Mouse (Mus musculus): ENCODE measurements around the gene Sos2.
A peak's percentile ranks its signal among the peaks of the same experiment; 100 is the strongest.
"Not testable (repeated sequence)": the region's sequence is repeated elsewhere in the genome, so short reads cannot be mapped to it uniquely, and the experiment has no call there.

Sos2 gene

DNA sequence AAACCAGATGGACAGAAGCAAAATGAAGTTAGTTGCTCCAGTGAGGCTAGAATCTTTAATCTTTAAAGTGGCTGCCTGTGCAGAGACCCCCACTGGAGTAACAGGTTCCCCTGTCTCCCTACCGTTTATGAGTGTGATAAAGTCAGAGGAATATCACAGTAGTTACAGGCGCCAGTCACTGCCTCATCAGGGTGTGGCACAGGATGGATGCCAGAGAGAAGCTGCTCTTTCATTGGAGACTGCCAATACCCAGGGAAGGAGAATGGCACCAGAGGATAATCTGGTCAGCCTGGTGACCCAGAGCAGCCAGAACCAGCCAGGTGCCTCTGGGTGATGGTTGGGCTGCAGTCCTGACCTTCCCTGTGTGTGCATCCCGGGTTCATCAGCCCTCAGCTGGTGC lies 113.4 kb downstream of the Sos2 start:
- DNase-seq: no peak

DNA sequence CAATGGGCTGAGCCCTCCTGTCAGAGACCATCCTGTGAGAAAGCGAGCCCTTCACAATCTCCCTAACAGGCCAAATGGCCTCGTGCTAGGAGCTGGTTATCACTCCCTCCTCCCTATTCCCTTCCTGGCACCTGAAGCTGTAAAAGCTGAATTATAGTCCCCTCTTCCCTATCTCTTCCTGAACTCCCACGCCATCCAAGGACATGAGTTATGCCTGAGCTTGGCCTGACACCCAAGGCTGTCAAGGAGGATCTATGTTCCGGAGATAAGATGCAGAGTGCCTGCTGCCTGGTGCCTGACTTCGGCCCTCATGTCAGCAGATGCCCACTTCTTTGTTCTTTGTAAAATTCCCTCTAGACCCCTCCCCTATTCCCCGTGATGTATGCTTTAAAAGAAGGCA lies 120.6 kb downstream of the Sos2 start:
- not testable (repeated sequence) for DNase-seq

DNA sequence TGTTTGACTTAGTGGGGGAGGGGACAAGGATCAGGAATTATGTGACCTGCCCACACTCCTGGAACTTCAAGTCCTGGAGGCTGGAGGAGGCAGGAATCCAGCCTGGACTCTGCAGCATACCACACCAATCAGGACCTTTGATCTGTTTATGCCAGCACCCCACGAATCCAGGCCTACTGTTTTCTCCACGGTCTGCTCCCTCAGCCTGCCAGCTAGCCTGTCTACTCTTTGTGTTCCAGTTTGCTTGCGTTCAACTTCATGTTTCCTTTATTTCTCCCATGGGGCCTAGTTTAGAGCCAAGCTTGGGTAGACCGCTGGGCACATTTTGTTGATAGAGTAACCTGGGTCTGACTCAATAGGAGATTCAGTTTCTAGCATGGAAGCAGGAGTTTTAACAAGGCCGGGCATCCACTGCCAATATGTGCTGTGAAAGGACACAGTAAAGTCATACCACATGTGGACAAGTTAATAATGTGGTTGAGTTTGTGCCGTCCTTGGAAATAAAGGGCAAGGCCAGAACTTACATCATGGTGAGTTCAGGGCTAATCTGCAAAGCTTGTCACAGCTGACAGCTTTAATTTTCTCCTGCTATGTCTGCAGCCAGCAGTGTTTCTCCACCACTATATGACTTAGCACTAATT lies 125.3 kb downstream of the Sos2 start:
- DNase-seq: no peak

DNA sequence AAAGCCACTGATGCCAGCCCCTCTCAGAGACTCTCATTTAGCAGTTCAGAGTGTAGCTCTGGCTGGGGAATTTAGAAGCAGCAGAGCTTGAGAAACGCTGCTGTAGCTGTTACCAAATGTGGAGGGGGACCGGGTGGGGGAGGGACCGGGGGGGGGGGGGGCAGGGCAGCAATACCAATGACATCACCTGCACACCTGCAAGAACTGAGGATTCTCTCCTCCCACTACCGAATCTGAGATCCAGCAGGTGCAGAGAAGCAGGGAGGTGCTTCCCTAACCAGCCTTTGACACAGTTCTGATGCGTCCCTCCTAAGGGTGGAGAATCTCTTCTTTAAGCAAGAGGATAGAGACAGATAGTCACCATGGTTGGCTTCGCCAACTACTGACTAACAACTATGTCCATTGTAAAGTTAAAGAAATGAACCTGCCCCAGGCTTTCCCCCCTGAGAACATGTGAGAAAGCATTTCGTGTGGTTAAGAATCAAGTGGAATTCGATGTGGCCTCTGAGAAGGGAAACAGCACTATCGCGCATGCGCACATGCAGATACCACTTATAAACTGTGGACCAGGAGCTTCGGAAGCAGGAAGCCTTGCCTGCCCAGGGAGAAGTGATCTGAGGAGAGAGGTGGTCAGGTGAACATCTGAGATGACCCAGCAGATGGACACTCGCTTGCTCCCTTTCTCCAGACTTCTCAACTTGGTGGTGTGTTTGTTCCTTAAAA lies 136.0 kb downstream of the Sos2 start:
- DNase-seq: no peak

DNA sequence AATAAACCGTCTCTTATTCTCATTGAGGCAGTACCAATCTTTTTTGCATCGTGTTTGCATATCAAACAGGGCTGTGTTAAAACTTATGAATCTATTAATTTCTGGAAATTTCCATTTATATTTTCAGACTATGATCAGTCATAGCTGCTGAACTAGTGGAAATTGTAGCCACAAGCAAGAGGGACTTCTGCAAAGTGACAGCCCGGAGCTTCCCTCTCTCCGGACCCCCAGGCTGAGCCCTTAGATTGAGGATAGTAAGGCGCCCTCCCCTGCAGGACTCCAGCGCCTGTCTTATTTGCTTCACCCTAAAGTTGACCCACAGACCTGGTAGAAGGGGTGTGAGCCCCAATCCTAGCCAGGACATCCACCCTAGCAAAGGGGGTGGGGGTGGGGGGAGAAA lies 136.7 kb downstream of the Sos2 start:
- no peak for DNase-seq

DNA sequence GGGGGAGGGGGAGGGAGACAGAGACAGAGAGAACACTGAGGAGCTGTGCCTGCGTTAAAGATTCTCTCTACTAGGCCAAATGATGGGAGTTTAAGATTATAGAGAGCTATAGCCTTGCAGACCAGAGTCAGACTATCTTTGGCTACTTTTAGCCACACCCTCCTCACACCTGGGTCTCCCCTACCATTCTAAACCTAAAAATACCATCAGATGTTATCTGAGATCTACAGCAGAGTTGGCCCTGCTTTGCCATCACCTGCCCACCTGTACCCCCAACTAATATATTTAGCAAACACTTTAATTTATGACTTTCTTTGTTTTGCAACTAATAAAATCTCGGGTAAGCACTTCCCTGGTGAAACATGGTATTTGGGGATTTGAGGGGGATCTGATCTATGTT lies 137.1 kb downstream of the Sos2 start:
- DNase-seq: no peak

DNA sequence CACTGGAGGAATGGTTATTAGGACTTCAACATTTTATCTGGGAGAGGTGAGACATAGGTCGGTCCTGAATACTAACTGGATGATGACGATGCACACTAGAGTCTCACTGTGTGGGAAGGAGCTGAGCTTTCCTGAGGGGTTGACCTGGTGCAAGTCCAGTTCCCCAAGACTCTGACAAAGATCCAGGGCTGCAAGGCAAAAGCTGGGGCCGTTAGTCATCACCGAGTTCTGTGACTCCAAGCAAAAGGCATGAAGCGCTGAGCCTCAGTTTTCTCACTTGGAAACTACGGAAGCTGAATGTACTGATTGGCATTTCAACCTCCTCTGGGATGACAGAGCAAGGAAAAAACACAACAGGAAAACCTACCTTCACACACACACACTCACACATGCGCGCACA lies 139.3 kb downstream of the Sos2 start:
- DNase-seq: no peak

DNA sequence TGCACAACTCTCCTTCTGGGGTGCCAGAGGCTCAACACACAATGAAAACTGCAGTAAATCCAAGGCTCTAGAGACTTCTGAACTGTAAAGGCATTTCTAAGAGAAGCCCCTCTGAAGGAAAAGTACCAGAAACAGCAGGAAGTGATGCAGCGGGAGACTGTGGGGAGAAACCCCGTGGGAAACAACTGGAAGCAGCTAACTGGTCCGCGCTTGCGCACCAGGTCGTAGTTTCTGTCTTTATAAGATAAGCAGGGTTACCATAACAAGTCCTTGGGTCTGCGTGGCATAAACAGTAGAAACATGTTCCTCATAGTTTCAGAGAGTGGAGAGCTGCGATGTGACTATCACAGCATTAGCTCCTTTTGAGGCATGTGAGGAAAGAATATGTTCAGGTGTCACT lies 140.0 kb downstream of the Sos2 start:
- DNase-seq: no peak

DNA sequence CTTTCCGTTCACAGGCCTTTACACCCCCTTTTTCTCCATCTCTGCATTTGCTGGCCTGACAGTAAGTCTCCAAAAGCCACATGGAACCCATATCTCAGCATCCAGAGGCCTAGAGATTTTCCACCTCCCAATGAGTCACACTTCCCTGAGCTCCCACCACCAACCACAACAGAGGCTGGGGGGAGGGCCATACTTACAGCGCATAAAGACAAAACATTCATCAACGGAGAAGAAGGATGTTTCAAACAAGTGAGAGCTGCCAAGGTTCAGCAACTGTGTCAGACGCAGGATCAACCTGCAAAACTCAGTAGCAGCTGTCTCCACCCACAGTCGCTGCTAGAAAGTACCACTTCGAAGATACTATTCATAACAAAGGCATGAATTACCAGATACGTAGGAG lies 142.3 kb downstream of the Sos2 start:
- no peak for DNase-seq

DNA sequence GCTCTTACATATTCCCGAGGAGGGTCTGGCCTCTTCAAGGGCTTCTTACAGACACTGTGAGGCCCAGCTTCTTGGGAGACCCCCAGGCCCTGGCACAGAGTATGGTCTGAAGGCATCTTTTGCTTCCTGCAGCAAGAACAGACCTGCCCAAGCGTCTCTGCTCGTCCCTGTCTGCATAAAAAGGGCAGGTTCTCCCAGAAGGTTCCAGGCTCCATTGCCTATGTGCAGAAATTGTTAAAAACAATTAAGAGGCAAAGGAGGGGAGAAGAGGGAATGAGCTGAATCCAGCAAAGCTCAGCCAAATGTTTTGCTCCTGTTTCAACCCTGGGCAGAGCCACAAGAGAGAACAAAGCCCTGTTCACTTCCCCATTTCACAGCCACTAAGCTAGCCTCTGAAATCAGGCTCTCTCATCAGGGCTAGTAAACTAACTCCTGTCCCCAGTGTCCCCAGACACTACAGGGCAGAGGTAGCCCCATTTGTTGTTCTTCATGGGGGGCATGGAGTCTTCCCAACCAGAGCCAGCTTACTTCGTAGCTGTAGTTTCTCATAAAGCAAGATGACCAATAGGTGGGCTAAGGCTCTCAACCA lies 143.2 kb downstream of the Sos2 start:
- no peak for DNase-seq

DNA sequence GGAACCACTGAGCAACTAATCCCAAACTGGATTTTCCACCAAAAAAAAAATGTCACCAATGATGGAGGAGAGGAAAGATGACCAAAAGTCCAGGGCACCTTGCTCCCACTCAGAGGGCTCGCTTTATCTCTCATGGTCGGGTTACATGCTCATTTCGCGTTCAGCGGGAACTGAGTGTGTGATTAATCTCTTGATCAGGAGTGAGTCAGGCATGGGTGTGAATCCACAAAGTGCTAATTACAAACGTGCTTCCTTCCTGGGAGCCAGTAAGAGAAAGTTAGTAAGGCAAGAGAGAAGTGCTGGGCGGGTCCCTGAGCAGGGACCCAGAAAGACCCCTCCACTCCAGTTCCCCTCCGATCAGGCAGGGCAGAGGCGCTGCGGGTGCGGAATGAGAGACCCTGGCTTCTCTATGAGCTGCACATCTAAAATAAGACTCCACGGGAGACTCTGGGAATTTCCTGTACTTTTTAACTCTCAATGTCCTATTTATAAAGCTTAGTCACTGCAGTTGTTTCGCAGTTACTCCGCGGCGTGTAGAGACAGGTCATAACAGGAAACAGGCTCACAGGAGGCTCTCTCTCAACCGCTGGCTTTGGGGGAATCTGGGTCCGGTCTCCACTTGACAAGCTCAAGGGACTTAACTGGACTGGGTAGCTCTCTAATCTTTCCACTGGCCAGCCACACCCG lies 143.8 kb downstream of the Sos2 start:
- DNase-seq: no peak

DNA sequence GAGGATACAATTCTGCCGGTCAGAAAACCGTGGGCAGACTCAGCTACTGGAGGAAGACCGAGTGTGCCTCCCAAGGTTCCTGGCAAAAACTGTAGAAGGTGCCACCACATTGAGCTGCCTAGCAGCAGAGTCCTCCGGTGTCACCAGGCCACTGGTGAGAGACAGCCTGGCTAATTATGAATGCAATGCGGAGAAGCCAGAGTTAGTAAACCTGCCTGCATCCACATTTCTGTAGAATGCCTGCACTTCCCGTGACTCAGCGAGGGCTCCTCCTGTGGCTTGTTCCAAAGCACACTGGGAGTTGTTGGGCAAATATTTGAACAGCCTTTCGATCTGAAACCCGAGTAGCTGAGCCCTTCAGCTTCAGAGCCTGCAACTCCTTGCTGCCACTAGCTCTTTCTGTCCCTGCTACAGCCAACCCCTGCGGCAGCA lies 144.4 kb downstream of the Sos2 start:
- peak; percentile 71 for DNase-seq

DNA sequence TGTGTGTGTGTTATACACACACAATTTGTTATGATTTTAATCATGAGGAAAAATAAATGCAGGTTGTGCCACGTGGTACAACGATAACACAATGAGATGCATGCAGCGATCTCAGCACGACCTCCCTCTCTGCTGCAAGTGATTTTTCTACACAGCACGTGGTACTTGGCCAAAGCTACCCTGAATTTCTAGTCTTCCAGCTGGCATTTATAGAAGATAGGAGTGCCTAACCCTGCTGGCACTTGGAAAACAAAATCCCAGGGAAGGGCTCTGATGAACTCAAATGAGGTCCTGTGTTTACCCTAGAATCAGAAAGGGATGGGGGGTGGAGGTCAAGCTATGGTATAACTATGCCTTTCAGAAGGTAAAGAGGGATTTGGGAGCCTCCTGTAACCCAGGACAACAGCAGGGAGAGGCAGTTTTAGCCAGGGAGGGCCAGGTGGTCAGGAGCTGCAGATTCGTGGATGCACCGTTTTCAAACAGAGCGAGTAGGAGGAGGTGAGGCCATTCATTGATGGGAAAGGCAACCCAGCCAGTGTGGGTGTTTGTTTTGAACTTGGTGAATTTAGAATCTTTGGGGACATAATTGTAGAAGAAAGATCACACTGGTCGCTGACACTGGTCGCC lies 144.9 kb downstream of the Sos2 start:
- peak; percentile 74 for DNase-seq

Measured in cerebellum, adult 9-10 months (tissue).